Mouse (Mus musculus): ENCODE results near the gene Acacb.
A peak's percentile ranks its signal among the peaks of the same experiment; 100 is the strongest.

Acacb gene

GRCm38 (mm10) chr5:114137481-114138276 lies 8.7 kb upstream of the Acacb start:
- DNase-seq = peak; percentile 31 to 47

DNA sequence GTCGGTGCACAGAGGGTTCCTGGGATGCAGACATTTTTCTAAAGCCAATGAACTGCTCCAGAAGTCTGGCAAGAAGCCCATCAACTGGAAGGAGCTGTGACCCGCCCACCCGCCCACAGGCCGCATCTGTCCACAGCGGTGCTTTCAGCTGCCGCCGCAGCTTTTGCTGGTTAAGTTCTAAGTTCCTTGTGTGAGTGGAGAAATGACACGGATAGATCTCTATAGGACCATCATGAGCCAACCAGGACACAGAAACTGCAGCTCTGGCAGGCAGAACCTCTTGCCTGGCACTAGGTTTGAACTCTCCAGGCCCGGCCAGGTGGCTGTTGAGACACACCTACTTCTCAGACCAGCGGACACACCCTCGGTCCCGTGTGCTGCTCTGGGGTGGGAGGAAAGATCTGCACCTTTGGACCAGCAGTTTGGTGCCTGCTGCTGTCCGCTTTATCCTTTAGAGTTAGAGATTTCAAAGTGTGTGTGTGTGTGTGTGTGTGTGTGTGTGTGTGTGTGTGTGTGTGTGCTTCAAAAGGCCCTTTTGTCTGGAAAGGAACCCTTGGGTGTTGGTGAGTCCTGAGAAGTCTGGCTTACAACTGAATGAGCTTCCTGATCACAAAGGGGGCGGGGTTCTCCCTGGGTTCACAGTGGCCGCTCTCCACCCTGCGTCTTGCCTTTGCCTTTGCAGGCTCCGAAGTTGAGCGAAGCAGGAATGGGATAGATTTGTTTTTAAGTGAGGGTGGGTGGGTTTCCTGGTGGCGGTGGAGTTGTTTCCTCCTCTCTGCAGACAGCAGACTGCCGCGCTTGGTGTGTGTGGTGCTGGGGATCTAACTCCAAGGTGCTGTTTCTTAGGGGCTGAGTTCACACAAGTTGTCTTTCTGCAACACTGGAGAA lies 7.8 kb upstream of the Acacb start:
- DNase-seq = peak; percentile 31 to 40

- peak; percentile 86 to 88 for DNase-seq
These were observed 7.2 kb upstream of the Acacb start for GRCm38 (mm10) chr5:114139175-114139574.

GRCm38 (mm10) chr5:114147043-114147972 lies 973 bp downstream of the Acacb start:
- no peak for DNase-seq

DNA sequence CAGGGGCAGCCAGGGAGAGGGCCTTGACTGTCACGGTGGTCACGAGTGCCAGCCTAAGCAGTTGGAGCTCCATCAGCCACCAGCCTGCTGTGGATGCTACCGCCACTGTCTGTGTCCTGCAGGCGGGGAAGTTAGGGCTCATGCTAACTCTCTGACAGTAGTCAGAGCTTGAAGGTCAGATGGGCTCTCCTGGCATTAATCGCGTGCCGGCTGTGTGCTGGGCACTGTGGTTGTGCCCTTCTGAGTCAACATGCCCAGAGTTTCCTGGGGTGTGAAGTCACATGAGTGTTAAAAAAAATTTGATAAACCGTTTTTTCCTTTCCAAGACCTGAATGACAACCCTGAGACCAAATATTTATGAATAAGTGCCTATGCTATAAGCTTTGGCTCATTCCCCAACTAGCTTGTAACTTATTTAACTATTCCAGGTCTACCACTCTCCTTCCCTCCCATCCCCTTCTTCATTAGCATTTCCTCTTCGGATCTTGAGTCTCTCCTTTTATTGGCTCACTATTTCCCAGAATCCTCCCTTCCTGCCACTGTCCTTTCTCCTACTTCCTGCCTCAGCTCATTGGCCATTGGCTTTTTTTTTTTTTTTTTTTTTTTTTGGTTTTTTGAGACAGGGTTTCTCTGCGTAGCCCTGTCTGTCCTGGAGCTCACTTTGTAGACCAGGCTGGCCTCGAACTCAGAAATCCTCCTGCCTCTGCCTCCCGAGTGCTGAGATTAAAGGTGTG lies 6.2 kb downstream of the Acacb start:
- no peak for DNase-seq

DNA sequence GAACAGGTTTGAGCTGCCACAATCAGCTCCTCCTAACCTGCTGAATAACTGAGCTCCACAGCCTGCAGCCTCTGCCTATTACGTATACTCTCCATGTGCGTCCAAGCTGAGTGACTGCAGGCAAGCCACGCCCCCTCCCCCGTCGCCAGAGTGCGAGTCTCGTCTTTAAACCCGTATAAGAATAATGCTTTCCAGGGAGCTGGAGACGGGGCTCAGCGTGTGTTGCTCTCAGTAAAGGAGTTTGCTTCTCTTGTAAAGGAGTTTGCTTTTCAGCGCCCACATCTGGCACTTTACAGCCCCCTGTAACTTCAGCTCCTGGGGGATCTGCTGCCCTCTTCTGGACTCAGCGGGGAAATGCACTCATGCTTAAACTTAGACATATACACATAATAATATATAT lies 7.2 kb downstream of the Acacb start:
- peak in 1 of 2 experiments; percentile 27 for DNase-seq

DNA sequence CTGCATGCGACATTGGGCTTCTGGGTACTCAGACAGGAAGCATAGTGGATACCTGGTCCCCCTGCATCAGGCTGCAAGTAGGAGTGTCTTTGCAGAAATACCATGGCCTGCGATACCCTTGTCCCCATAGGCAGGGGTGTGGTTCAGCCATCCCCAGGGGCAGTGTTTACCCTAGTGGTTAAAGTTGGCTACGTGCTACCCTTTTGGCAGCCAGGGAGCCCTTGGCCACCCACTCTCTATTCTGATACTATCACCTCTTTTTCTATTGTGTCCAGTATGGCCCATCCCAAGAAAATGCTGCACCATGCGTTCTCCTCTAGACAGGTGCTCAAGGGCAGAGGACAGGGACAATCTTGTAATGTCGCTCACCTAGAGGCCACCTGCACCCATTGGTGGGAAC lies 8.4 kb downstream of the Acacb start:
- DNase-seq = no peak

- peak; percentile 57 to 67 for DNase-seq
These were observed 9.0 kb downstream of the Acacb start for GRCm38 (mm10) chr5:114155168-114155933.

DNA sequence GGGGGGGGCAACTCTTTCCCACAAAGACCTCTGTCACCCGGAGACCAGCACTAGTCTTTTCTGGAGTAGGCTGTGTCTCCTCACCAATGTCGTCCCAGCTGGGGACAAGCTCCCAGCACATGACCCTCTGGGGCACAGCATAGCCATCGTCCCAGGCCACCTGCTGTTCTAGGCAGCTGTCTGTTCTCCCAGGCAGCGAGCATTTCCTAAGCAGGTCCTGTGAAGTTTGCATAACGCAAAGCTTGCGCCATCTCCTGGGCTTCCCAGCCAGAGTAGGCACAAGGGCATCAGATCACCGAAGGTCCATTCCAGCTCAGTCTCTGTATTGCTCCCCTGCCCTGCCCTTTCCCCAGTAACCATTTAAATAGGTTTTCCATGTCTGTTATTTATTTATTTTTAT lies 10.9 kb downstream of the Acacb start:
- no peak for DNase-seq

DNA sequence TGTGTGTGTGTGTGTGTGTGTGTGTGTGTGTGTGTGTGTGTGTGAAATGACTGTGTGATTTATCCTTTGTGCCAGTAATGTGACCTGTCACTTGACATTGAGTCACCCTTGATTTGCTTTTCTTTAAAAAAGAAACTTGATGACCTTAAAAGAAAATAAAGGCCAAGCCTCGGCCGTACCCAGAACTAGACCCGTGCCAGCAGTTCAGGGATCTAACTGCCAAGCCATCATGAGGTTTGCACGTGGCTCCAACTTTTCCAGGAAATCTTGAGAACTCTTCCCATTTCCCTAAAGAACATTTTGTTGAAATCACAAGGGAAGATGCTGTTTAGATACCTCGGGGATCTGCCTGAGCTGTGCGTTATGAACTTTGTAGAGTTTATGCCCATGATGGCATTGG lies 15.1 kb downstream of the Acacb start:
- DNase-seq = no peak

GRCm38 (mm10) chr5:114162106-114162815 lies 15.9 kb downstream of the Acacb start:
- no peak for DNase-seq

- no peak for DNase-seq
These were observed 16.9 kb downstream of the Acacb start for GRCm38 (mm10) chr5:114163117-114163696.

GRCm38 (mm10) chr5:114170345-114170744 lies 24.0 kb downstream of the Acacb start:
- no peak for DNase-seq

- DNase-seq = no peak
These were observed 26.6 kb downstream of the Acacb start for GRCm38 (mm10) chr5:114172936-114173335.

GRCm38 (mm10) chr5:114173458-114173857 lies 27.1 kb downstream of the Acacb start:
- no peak for DNase-seq

DNA sequence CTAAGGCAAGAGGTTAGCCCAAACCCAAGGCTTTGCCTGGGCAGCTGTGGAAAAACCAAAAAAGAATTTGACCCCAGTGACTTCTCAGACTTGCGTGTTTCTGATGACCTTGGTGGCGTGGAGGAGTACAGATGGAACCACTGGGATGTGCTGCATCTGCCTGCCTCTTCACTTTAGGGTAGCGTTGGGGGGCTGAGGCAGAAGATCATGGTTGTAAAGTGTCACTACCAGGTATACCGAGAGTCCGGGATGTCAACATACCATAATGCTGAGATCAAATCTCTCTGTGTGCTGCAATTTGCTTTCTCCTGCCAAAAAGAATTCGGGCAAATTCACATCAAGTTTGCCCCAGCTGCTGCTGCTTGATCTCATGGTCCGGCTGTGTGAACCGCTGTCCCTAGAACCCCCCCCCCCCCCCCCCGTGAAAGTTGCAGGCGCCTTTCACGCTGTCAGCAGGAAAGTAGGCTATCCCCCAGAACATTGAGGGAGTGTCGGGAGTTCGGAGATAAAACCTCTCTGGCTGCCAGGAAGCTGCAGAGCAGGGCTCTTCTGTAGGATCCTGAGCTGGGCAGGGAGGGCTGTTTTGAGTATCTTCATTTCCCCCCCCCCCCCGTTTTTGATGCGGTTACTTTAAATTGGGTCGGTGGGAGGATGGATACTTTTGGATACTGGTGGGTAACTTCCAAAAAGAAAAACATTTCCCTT lies 27.7 kb downstream of the Acacb start:
- DNase-seq = no peak

- peak; percentile 77 for DNase-seq
These were observed 28.3 kb downstream of the Acacb start for GRCm38 (mm10) chr5:114174639-114175038.

- peak; percentile 68 to 81 for DNase-seq
These were observed 29.3 kb downstream of the Acacb start for GRCm38 (mm10) chr5:114175596-114176171.

Measured in cerebellum, postnatal 10 days (tissue).